8 mouse cellular contexts compared by ENCODE assay signal in genomic region chr14:21481231-21481630, GRCm38 (mm10). TPM values are rescaled to one million over a fixed set of nuclear protein-coding genes. Genes with fewer than 3 reads are reported as not detected.
DNase-seq lines count a peak whose midpoint lies in the region; ATAC-seq and TF ChIP-seq lines count a peak whose summit lies in the region.

Kat6b (plus strand) TSS chr14:21481434.

- no peak for TF ChIP-seq POLR2A in embryonic fibroblast, embryonic 13.5 days (IDR thresholded peaks at IDR 0.05; ENCODE audit: low read depth, low read length)

- 94% methylated on average over 7 of the region's 7 CpGs for WGBS in lung, embryonic 14.5 days
- 94% methylated on average over 7 of the region's 7 CpGs for WGBS in hindbrain, embryonic 10.5 days
- 93% methylated on average over 7 of the region's 7 CpGs for WGBS in midbrain, embryonic 13.5 days

- no peak within 1 kb of the TSS for H3K4me3 ChIP-seq in lung, embryonic 14.5 days (ENCODE audit: low read depth, low read length)
- no peak within 1 kb of the TSS for H3K4me3 ChIP-seq in embryonic fibroblast, embryonic 13.5 days (ENCODE audit: insufficient read depth, low read length)
- no peak within 1 kb of the TSS for H3K4me3 ChIP-seq in hindbrain, embryonic 10.5 days
- no peak within 1 kb of the TSS for H3K4me3 ChIP-seq in midbrain, embryonic 13.5 days (replicated peaks)

- H3K9me3 ChIP-seq in lung, embryonic 14.5 days (ENCODE audit: low read depth, low read length): no peaks in the 10 kb centered on the region
- H3K9me3 ChIP-seq in hindbrain, embryonic 10.5 days: no peaks in the 10 kb centered on the region
- no peaks in the 10 kb centered on the region for H3K9me3 ChIP-seq in midbrain, embryonic 13.5 days

- no peak for TF ChIP-seq CTCF in lung, embryonic 14.5 days (IDR thresholded peaks at IDR 0.05; ENCODE audit: low read depth)
- TF ChIP-seq CTCF in embryonic fibroblast, embryonic 13.5 days (IDR thresholded peaks at IDR 0.05; ENCODE audit: borderline replicate concordance, insufficient read depth, low read length): no peak

- no peak for DNase-seq in lung, embryonic 14.5 days
- DNase-seq in lung, adult 18-20 months: no peak
- DNase-seq in hindbrain, embryonic 10.5 days (ENCODE audit: low spot score): no peak
- no peak for DNase-seq in frontal cortex, postnatal 10 days (ENCODE audit: low spot score in 2 of 2)
- DNase-seq in thymus, postnatal 4 days: no peak
- no peak for DNase-seq in adipocyte (ENCODE audit: low spot score)

- ATAC-seq in lung, embryonic 14.5 days (ENCODE audit: insufficient read depth): no peak
- ATAC-seq in midbrain, embryonic 13.5 days: no peak

- H3K4me1 ChIP-seq in lung, embryonic 14.5 days (ENCODE audit: insufficient read depth): no peaks in the 10 kb centered on the region
- no peaks in the 10 kb centered on the region for H3K4me1 ChIP-seq in embryonic fibroblast, embryonic 13.5 days (ENCODE audit: control insufficient read depth, insufficient read depth, low read length)
- H3K4me1 ChIP-seq in hindbrain, embryonic 10.5 days (replicated peaks): no peaks in the 10 kb centered on the region
- H3K4me1 ChIP-seq in midbrain, embryonic 13.5 days (replicated peaks): no peaks in the 10 kb centered on the region

- H3K36me3 ChIP-seq in lung, embryonic 14.5 days (ENCODE audit: insufficient read depth): no peaks in the 10 kb centered on the region
- no peaks in the 10 kb centered on the region for H3K36me3 ChIP-seq in hindbrain, embryonic 10.5 days
- no peaks in the 10 kb centered on the region for H3K36me3 ChIP-seq in midbrain, embryonic 13.5 days

- H3K9ac ChIP-seq in lung, embryonic 14.5 days: no peak within 1 kb of the TSS
- H3K9ac ChIP-seq in midbrain, embryonic 13.5 days (replicated peaks): no peak within 1 kb of the TSS

- no peak within 1 kb of the TSS for H3K4me2 ChIP-seq in lung, embryonic 14.5 days
- H3K4me2 ChIP-seq in midbrain, embryonic 13.5 days (replicated peaks): no peak within 1 kb of the TSS

- H3K27ac ChIP-seq in lung, embryonic 14.5 days (ENCODE audit: low read depth): no peak within 1 kb of the TSS
- H3K27ac ChIP-seq in embryonic fibroblast, embryonic 13.5 days (ENCODE audit: insufficient read depth, low read length): no peak within 1 kb of the TSS
- H3K27ac ChIP-seq in hindbrain, embryonic 10.5 days: no peak within 1 kb of the TSS
- no peak within 1 kb of the TSS for H3K27ac ChIP-seq in midbrain, embryonic 13.5 days

- H3K27me3 ChIP-seq in lung, embryonic 14.5 days (ENCODE audit: insufficient read depth, low read length): no peaks in the 10 kb centered on the region
- no peaks in the 10 kb centered on the region for H3K27me3 ChIP-seq in hindbrain, embryonic 10.5 days (ENCODE audit: insufficient read depth, poor library complexity, severe bottlenecking)
- no peaks in the 10 kb centered on the region for H3K27me3 ChIP-seq in midbrain, embryonic 13.5 days

RNA-seq across cellular contexts. Expression of gene Kat6b, which starts in this region (rescaled TPM):
- polyA plus RNA-seq in lung, embryonic 14.5 days (2014; fragmentation: Nextera tagmentation; extraction: Ambion mirVana): 12.4 and 14.2 TPM in 2 replicates
- polyA plus RNA-seq in embryonic fibroblast, embryonic 13.5 days (2011; ENCODE audit: insufficient read length, low read depth, missing spikeins): 24.3 and 32.3 TPM in 2 replicates
- 9.6 and 13.3 TPM in 2 replicates for polyA plus RNA-seq in hindbrain, embryonic 10.5 days (2016; fragmentation: Nextera tagmentation; extraction: Ambion mirVana)
- 25.5 and 28.1 TPM in 2 replicates for polyA plus RNA-seq in midbrain, embryonic 13.5 days (2015; fragmentation: Nextera tagmentation; extraction: Ambion mirVana)
